ENCODE assay signal across 13 mouse cellular contexts in genomic region chr1:152015555-152016125, GRCm38 (mm10).
DNase-seq lines count a peak whose midpoint lies in the region; ATAC-seq lines count a peak whose summit lies in the region.
"Had no signal": no experiment of that assay in that cellular context is flagged by ENCODE, and none has a peak within 500 bp of the region (broad histone marks: within the 10 kb centered on the region; RNA-seq: fewer than 3 reads in every experiment).

No protein-coding gene starts in this region.

- H3K36me3 ChIP-seq in heart, embryonic 13.5 days = no peaks in the 10 kb centered on the region
- H3K36me3 ChIP-seq in liver, embryonic 15.5 days (replicated peaks) = no peaks in the 10 kb centered on the region
- no peaks in the 10 kb centered on the region for H3K36me3 ChIP-seq in splenic B cell, adult 2 months (ENCODE audit: control insufficient read depth, insufficient read depth, low read length, poor library complexity, severe bottlenecking)
- H3K36me3 ChIP-seq: G1E; intestine, embryonic 15.5 days had no signal

- WGBS in heart, embryonic 13.5 days = 46% methylated on average over 7 of the region's 7 CpGs
- 12% methylated on average over 7 of the region's 7 CpGs for WGBS in liver, embryonic 15.5 days (ENCODE audit: insufficient replicate concordance)

- no peaks in the 10 kb centered on the region for H3K9me3 ChIP-seq in heart, embryonic 13.5 days
- H3K9me3 ChIP-seq in liver, embryonic 15.5 days (replicated peaks) = no peaks in the 10 kb centered on the region
- H3K9me3 ChIP-seq: intestine, embryonic 15.5 days had no signal

- H3K9ac ChIP-seq in heart, embryonic 13.5 days = no peak overlapping the region
- H3K9ac ChIP-seq in liver, embryonic 15.5 days = no peak overlapping the region
- H3K9ac ChIP-seq: intestine, embryonic 15.5 days had no signal

- ATAC-seq in heart, embryonic 13.5 days (ENCODE audit: extremely low read depth, insufficient number of reproducible peaks, low FRiP score, low TSS enrichment) = no peak
- ATAC-seq in liver, embryonic 15.5 days (ENCODE audit: insufficient read depth) = peak; percentile 54
- ATAC-seq in inflammation-experienced regulatory T-cells, adult 6 months = no peak
- ATAC-seq: intestine, embryonic 15.5 days; midbrain, embryonic 16.5 days had no signal

- no peaks in the 10 kb centered on the region for H3K27me3 ChIP-seq in heart, embryonic 13.5 days (replicated peaks)
- H3K27me3 ChIP-seq in liver, embryonic 15.5 days = no peaks in the 10 kb centered on the region
- H3K27me3 ChIP-seq in splenic B cell, adult 2 months (ENCODE audit: control insufficient read depth, insufficient read depth, low read length, poor library complexity, severe bottlenecking) = no peaks in the 10 kb centered on the region
- H3K27me3 ChIP-seq: intestine, embryonic 15.5 days had no signal

- H3K4me1 ChIP-seq in heart, embryonic 13.5 days = peaks cover 22% of the 10 kb centered on the region
- 0 out of 2 replicates have a peak, but pooled peaks cover 8% of the 10 kb centered on the region for H3K4me1 ChIP-seq in liver, embryonic 15.5 days (replicated peaks)
- H3K4me1 ChIP-seq: intestine, embryonic 15.5 days had no signal

- DNase-seq in heart, postnatal 25 days (ENCODE audit: low spot score) = no peak
- peak; percentile 29 for DNase-seq in lung, postnatal 36 days
- no peak for DNase-seq in lung, adult 18-20 months
- peak; percentile 17 for DNase-seq in splenic B cell, adult 2 months (ENCODE audit: low read depth, low spot score)
- DNase-seq in left cerebral cortex, postnatal 4 days = no peak
- DNase-seq: kidney, postnatal 4 days had no signal

- no peak overlapping the region for H3K4me3 ChIP-seq in heart, embryonic 13.5 days
- H3K4me3 ChIP-seq in liver, embryonic 15.5 days (replicated peaks) = no peak overlapping the region
- H3K4me3 ChIP-seq: intestine, embryonic 15.5 days; left cerebral cortex, adult 2 months had no signal

- H3K4me2 ChIP-seq in heart, embryonic 13.5 days = no peak overlapping the region
- H3K4me2 ChIP-seq in liver, embryonic 15.5 days = no peak overlapping the region
- H3K4me2 ChIP-seq: intestine, embryonic 15.5 days had no signal

- intact Hi-C loops in heart, postnatal 25 days (cut with DNase I) = no loop called here
- intact Hi-C loops in left cerebral cortex, postnatal 4 days (cut with DNase I) = no loop called here

- H3K27ac ChIP-seq in heart, embryonic 13.5 days (replicated peaks) = 0 out of 2 replicates have a peak overlapping the region, but pooled peaks have one; percentile 28
- no peak overlapping the region for H3K27ac ChIP-seq in liver, embryonic 15.5 days (replicated peaks)
- H3K27ac ChIP-seq: intestine, embryonic 15.5 days; left cerebral cortex, adult 2 months had no signal

Comparison
In these comparisons a context has a peak if more than half of its experiments do, and no peak if none do; other contexts are left out.
1. DNase-seq: peak in lung, postnatal 36 days (single experiment) and splenic B cell, adult 2 months (single experiment); none in heart, postnatal 25 days (single experiment), lung, adult 18-20 months (0 of 2) and left cerebral cortex, postnatal 4 days (single experiment).